Mouse (Mus musculus) liver, adult 2 months (tissue): ENCODE measurements around the gene Chn2. TPM values are rescaled to one million over a fixed set of nuclear protein-coding genes. Genes with fewer than 3 reads are reported as not detected.

Experiments
- DNase-seq: peaks from one replicate; pipeline ENCODE4 v3.0.0-alpha.2; 2011; ENCODE audit warnings: low read depth, low spot score; ENCODE audit errors: extremely low read depth
- H3K27ac ChIP-seq: fragments of 200-500 bp; replicated peaks from 2 replicates; pipeline ENCODE4 v1.5.1; 2012; ENCODE audit warnings: low read depth, mild to moderate bottlenecking, control low read depth, inconsistent platforms, low read length; ENCODE audit not compliant: insufficient read depth
- H3K27me3 ChIP-seq: fragments of 200-500 bp; 2 replicates; pipeline ENCODE4 v1.6.1; 2012; ENCODE audit warnings: mild to moderate bottlenecking, moderate library complexity, low read length, inconsistent platforms; ENCODE audit not compliant: control insufficient read depth, insufficient read depth
- H3K36me3 ChIP-seq: fragments of 200-500 bp; 2 replicates; pipeline ENCODE4 v1.6.1; 2012; ENCODE audit warnings: low read length, inconsistent platforms; ENCODE audit not compliant: control insufficient read depth, insufficient read depth
- H3K4me1 ChIP-seq: fragments of 200-500 bp; 2 replicates; pipeline ENCODE4 v1.6.1; 2011; ENCODE audit warnings: low read length; ENCODE audit not compliant: control insufficient read depth, insufficient read depth
- H3K4me3 ChIP-seq: fragments of 200-500 bp; 2 replicates; pipeline ENCODE4 v1.5.1; 2011; ENCODE audit warnings: low read depth, mild to moderate bottlenecking, control low read depth, low read length, moderate library complexity; ENCODE audit not compliant: insufficient read depth
- H3K79me2 ChIP-seq: fragments of 200-500 bp; 2 replicates; pipeline ENCODE4 v1.6.1; 2012; ENCODE audit warnings: inconsistent platforms, mild to moderate bottlenecking, low read length, moderate library complexity; ENCODE audit not compliant: control insufficient read depth, insufficient read depth
- H3K9ac ChIP-seq: fragments of 200-500 bp; 2 replicates; pipeline ENCODE4 v1.6.1; 2012; ENCODE audit warnings: low read depth, mild to moderate bottlenecking, control low read depth, inconsistent platforms, low read length
- CTCF ChIP-seq: fragments of 200-500 bp; IDR thresholded peaks from 2 replicates; pipeline ENCODE4 v1.5.1; 2011; ENCODE audit warnings: low read depth, low read length, control low read depth
- POLR2A ChIP-seq: fragments of 200-500 bp; IDR thresholded peaks from 2 replicates; pipeline ENCODE4 v1.6.1; 2011; ENCODE audit warnings: low read length, control low read depth; ENCODE audit not compliant: insufficient read depth; ENCODE audit errors: extremely low read depth
- WGBS: fragments of 180-500 bp; shearing (Covaris S2); methylation state at CpG from one replicate; pipeline ENCODE4 v1.1.7; 2018; 5-methylcytosine and 5-hydroxymethylcytosine counted together
- polyA plus RNA-seq: library from polyadenylated mRNA; depleted of rRNA; stranded (reverse); fragments of >200 nt; gene quantifications from 2 replicates; pipeline ENCODE4 v1.2.3, GENCODE M21; 2012
- total RNA-seq: library from RNA; depleted of rRNA; stranded (reverse); fragments of >200 nt; gene quantifications from 2 replicates; pipeline ENCODE4 v1.2.3, GENCODE M21; 2014

The Chn2 gene
- total and polyA plus RNA-seq, 2 experiments: 37.3 to 46.2 TPM

- no peak overlapping the region for H3K4me3 ChIP-seq
- H3K9ac ChIP-seq: no peak overlapping the region
- 0 out of 2 replicates have a peak, but pooled peaks cover 2% of the 10 kb centered on the region for H3K4me1 ChIP-seq
- H3K27me3 ChIP-seq: no peaks in the 10 kb centered on the region
- TF ChIP-seq CTCF (no peak), POLR2A (no peak)
- H3K79me2 ChIP-seq: no peaks in the 10 kb centered on the region
- peaks cover 23% of the 10 kb centered on the region; the same call in 1 of the 2 replicates for H3K36me3 ChIP-seq
- H3K27ac ChIP-seq: no peak overlapping the region
- 86% methylated on average over 2 of the region's 2 CpGs for WGBS
- DNase-seq: no peak
These were observed 260.1 kb downstream of the Chn2 start for GRCm38 (mm10) chr6:54299417-54299816.

- TF ChIP-seq POLR2A (no peak), CTCF (no peak)
- DNase-seq: no peak
- no peak overlapping the region for H3K27ac ChIP-seq
- H3K36me3 ChIP-seq: no peaks in the 10 kb centered on the region
- no peaks in the 10 kb centered on the region for H3K79me2 ChIP-seq
- no peaks in the 10 kb centered on the region for H3K4me1 ChIP-seq
- H3K9ac ChIP-seq: no peak overlapping the region
- WGBS: 91% methylated on average over 1 of the region's 1 CpGs
- H3K4me3 ChIP-seq: no peak overlapping the region
- no peaks in the 10 kb centered on the region for H3K27me3 ChIP-seq
These were observed 266.4 kb downstream of the Chn2 start for GRCm38 (mm10) chr6:54305777-54306176.

GRCm38 (mm10) chr6:54313071-54313470 lies 273.7 kb downstream of the Chn2 start:
- H3K9ac ChIP-seq: no peak overlapping the region
- WGBS: 82% methylated on average over 2 of the region's 2 CpGs
- no peaks in the 10 kb centered on the region for H3K79me2 ChIP-seq
- no peaks in the 10 kb centered on the region for H3K36me3 ChIP-seq
- no peak for DNase-seq
- H3K4me3 ChIP-seq: no peak overlapping the region
- TF ChIP-seq POLR2A: no peak
- TF ChIP-seq CTCF: no peak
- H3K27me3 ChIP-seq: no peaks in the 10 kb centered on the region
- H3K27ac ChIP-seq: no peak overlapping the region
- H3K4me1 ChIP-seq: no peaks in the 10 kb centered on the region; the same call in 1 of the 2 replicates

- Histone ChIP-seq H3K79me2 (no peaks in the 10 kb centered on the region), H3K27ac (no peak overlapping the region), H3K4me1 (no peaks in the 10 kb centered on the region; the same call in 1 of the 2 replicates), H3K27me3 (no peaks in the 10 kb centered on the region), H3K9ac (no peak overlapping the region), H3K4me3 (no peak overlapping the region), H3K36me3 (no peaks in the 10 kb centered on the region)
- no peak for DNase-seq
- TF ChIP-seq POLR2A (no peak), CTCF (no peak)
- WGBS: 93% methylated on average over 9 of the region's 9 CpGs
These were observed 279.3 kb downstream of the Chn2 start for GRCm38 (mm10) chr6:54318618-54319017.

GRCm38 (mm10) chr6:54319198-54319597 lies 279.8 kb downstream of the Chn2 start:
- Histone ChIP-seq H3K9ac (no peak overlapping the region), H3K4me3 (no peak overlapping the region), H3K36me3 (no peaks in the 10 kb centered on the region), H3K4me1 (no peaks in the 10 kb centered on the region; the same call in 1 of the 2 replicates), H3K79me2 (no peaks in the 10 kb centered on the region), H3K27ac (no peak overlapping the region), H3K27me3 (no peaks in the 10 kb centered on the region)
- no peak for DNase-seq
- 90% methylated on average over 3 of the region's 3 CpGs for WGBS
- TF ChIP-seq POLR2A (no peak), CTCF (no peak)

GRCm38 (mm10) chr6:54320236-54320635 lies 280.9 kb downstream of the Chn2 start:
- Histone ChIP-seq H3K27ac (no peak overlapping the region), H3K4me3 (no peak overlapping the region), H3K9ac (no peak overlapping the region), H3K79me2 (no peaks in the 10 kb centered on the region), H3K36me3 (no peaks in the 10 kb centered on the region), H3K4me1 (no peaks in the 10 kb centered on the region; the same call in 1 of the 2 replicates), H3K27me3 (no peaks in the 10 kb centered on the region)
- no peak for DNase-seq
- 80% methylated on average over 1 of the region's 1 CpGs for WGBS
- no peak for TF ChIP-seq POLR2A
- no peak for TF ChIP-seq CTCF
